Mouse (Mus musculus): ENCODE results near the gene Jmy. TPM values are rescaled to one million over a fixed set of nuclear protein-coding genes. Genes with fewer than 3 reads are reported as not detected.

The Jmy gene
- polyA plus RNA-seq, 1 experiment: 14.1 TPM

GRCm38 (mm10) chr13:93501724-93502123, 2.1 kb upstream of the Jmy start:
- TF ChIP-seq POLR2A (IDR thresholded peaks at IDR 0.05; ENCODE audit: extremely low read depth, insufficient read depth, low read length): no peak
- TF ChIP-seq CTCF (IDR thresholded peaks at IDR 0.05; ENCODE audit: extremely low read depth, insufficient read depth, low read length): no peak

GRCm38 (mm10) chr13:93499973-93500633, 495 bp upstream of the Jmy start:
- Histone ChIP-seq H3K27ac (ENCODE audit: insufficient read depth, low read length) (peak overlapping the region; percentile 92), H3K4me1 (ENCODE audit: control insufficient read depth, insufficient read depth, low read length) (peaks cover 4% of the 10 kb centered on the region), H3K4me3 (ENCODE audit: insufficient read depth, low read length) (peak overlapping the region; percentile 99)
- TF ChIP-seq CTCF (IDR thresholded peaks at IDR 0.05; ENCODE audit: extremely low read depth, insufficient read depth, low read length) (no peak), POLR2A (IDR thresholded peaks at IDR 0.05; ENCODE audit: extremely low read depth, insufficient read depth, low read length) (no peak)

More at GRCm38 (mm10) chr13:93501724-93502123, 2.1 kb upstream of the Jmy start:
- Histone ChIP-seq H3K27ac (ENCODE audit: insufficient read depth, low read length) (no peak overlapping the region), H3K4me1 (ENCODE audit: control insufficient read depth, insufficient read depth, low read length) (peaks cover 2% of the 10 kb centered on the region; the same call in 1 of the 2 replicates), H3K4me3 (ENCODE audit: insufficient read depth, low read length) (no peak overlapping the region)

GRCm38 (mm10) chr13:93498211-93499166, 1.1 kb downstream of the Jmy start:
- H3K4me1 ChIP-seq (ENCODE audit: control insufficient read depth, insufficient read depth, low read length): peaks cover 7% of the 10 kb centered on the region
- H3K4me3 ChIP-seq (ENCODE audit: insufficient read depth, low read length): peak overlapping the region; percentile 99
- TF ChIP-seq POLR2A (IDR thresholded peaks at IDR 0.05; ENCODE audit: extremely low read depth, insufficient read depth, low read length): no peak
- no peak for TF ChIP-seq CTCF (IDR thresholded peaks at IDR 0.05; ENCODE audit: extremely low read depth, insufficient read depth, low read length)
- peak overlapping the region; percentile 94 for H3K27ac ChIP-seq (ENCODE audit: insufficient read depth, low read length)

- TF ChIP-seq POLR2A (IDR thresholded peaks at IDR 0.05; ENCODE audit: extremely low read depth, insufficient read depth, low read length) (no peak), CTCF (IDR thresholded peaks at IDR 0.05; ENCODE audit: extremely low read depth, insufficient read depth, low read length) (no peak)
- Histone ChIP-seq H3K4me3 (ENCODE audit: insufficient read depth, low read length) (peak overlapping the region; percentile 99; the same call in 1 of the 2 replicates), H3K4me1 (ENCODE audit: control insufficient read depth, insufficient read depth, low read length) (peaks cover 8% of the 10 kb centered on the region), H3K27ac (ENCODE audit: insufficient read depth, low read length) (no peak overlapping the region)
These were observed 2.6 kb downstream of the Jmy start for GRCm38 (mm10) chr13:93496977-93497376.

- TF ChIP-seq CTCF (IDR thresholded peaks at IDR 0.05; ENCODE audit: extremely low read depth, insufficient read depth, low read length) (no peak), POLR2A (IDR thresholded peaks at IDR 0.05; ENCODE audit: extremely low read depth, insufficient read depth, low read length) (no peak)
- H3K4me1 ChIP-seq (ENCODE audit: control insufficient read depth, insufficient read depth, low read length): peaks cover 2% of the 10 kb centered on the region
- no peak overlapping the region for H3K4me3 ChIP-seq (ENCODE audit: insufficient read depth, low read length)
- no peak overlapping the region for H3K27ac ChIP-seq (ENCODE audit: insufficient read depth, low read length)
These were observed 11.1 kb downstream of the Jmy start for GRCm38 (mm10) chr13:93488510-93488909.

- H3K27ac ChIP-seq (ENCODE audit: insufficient read depth, low read length): no peak overlapping the region
- no peak for TF ChIP-seq CTCF (IDR thresholded peaks at IDR 0.05; ENCODE audit: extremely low read depth, insufficient read depth, low read length)
- no peak for TF ChIP-seq POLR2A (IDR thresholded peaks at IDR 0.05; ENCODE audit: extremely low read depth, insufficient read depth, low read length)
These were observed 11.9 kb downstream of the Jmy start for GRCm38 (mm10) chr13:93487734-93488133.

GRCm38 (mm10) chr13:93484276-93484675, 15.3 kb downstream of the Jmy start:
- TF ChIP-seq CTCF (IDR thresholded peaks at IDR 0.05; ENCODE audit: extremely low read depth, insufficient read depth, low read length): no peak
- no peak for TF ChIP-seq POLR2A (IDR thresholded peaks at IDR 0.05; ENCODE audit: extremely low read depth, insufficient read depth, low read length)
- Histone ChIP-seq H3K27ac (ENCODE audit: insufficient read depth, low read length) (no peak overlapping the region), H3K4me1 (ENCODE audit: control insufficient read depth, insufficient read depth, low read length) (peaks cover 1% of the 10 kb centered on the region; the same call in 1 of the 2 replicates), H3K4me3 (ENCODE audit: insufficient read depth, low read length) (no peak overlapping the region)

More at GRCm38 (mm10) chr13:93487734-93488133, 11.9 kb downstream of the Jmy start:
- Histone ChIP-seq H3K4me1 (ENCODE audit: control insufficient read depth, insufficient read depth, low read length) (peaks cover 1% of the 10 kb centered on the region), H3K4me3 (ENCODE audit: insufficient read depth, low read length) (no peak overlapping the region)

GRCm38 (mm10) chr13:93481110-93481509, 18.5 kb downstream of the Jmy start:
- Histone ChIP-seq H3K4me3 (ENCODE audit: insufficient read depth, low read length) (no peak overlapping the region), H3K27ac (ENCODE audit: insufficient read depth, low read length) (no peak overlapping the region), H3K4me1 (ENCODE audit: control insufficient read depth, insufficient read depth, low read length) (no peaks in the 10 kb centered on the region)
- TF ChIP-seq CTCF (IDR thresholded peaks at IDR 0.05; ENCODE audit: extremely low read depth, insufficient read depth, low read length) (no peak), POLR2A (IDR thresholded peaks at IDR 0.05; ENCODE audit: extremely low read depth, insufficient read depth, low read length) (no peak)

GRCm38 (mm10) chr13:93478344-93478743, 21.3 kb downstream of the Jmy start:
- Histone ChIP-seq H3K27ac (ENCODE audit: insufficient read depth, low read length) (no peak overlapping the region), H3K4me1 (ENCODE audit: control insufficient read depth, insufficient read depth, low read length) (no peaks in the 10 kb centered on the region), H3K4me3 (ENCODE audit: insufficient read depth, low read length) (no peak overlapping the region)
- TF ChIP-seq POLR2A (IDR thresholded peaks at IDR 0.05; ENCODE audit: extremely low read depth, insufficient read depth, low read length) (no peak), CTCF (IDR thresholded peaks at IDR 0.05; ENCODE audit: extremely low read depth, insufficient read depth, low read length) (no peak)

Data from cortical plate, adult 2 months (tissue).